Mouse (Mus musculus) liver, embryonic 13.5 days (tissue): Measurements from ENCODE around the gene Sh3bgrl2. TPM values are rescaled to one million over a fixed set of nuclear protein-coding genes. Genes with fewer than 3 reads are reported as not detected.

Experiments used
- ATAC-seq: fragments of 200-750 bp; cut with Nextera tagmentation; 2 replicates; pipeline ENCODE4 v1.8.0; 2017; ENCODE audit warnings: low read depth, mild to moderate bottlenecking, moderate number of reproducible peaks, moderate library complexity
- DNase-seq: peaks from one replicate; pipeline ENCODE4 v3.0.0; 2022
- H3K27ac ChIP-seq: fragments of 300-500 bp; sonication (generic); 2 replicates; pipeline ENCODE4 v1.5.1; 2015; ENCODE audit warnings: moderate library complexity, mild to moderate bottlenecking, inconsistent platforms
- H3K27me3 ChIP-seq: fragments of 300-500 bp; sonication (generic); 2 replicates; pipeline ENCODE4 v1.6.1; 2015; ENCODE audit warnings: mild to moderate bottlenecking, inconsistent platforms
- H3K36me3 ChIP-seq: fragments of 300-500 bp; sonication (generic); 2 replicates; pipeline ENCODE4 v1.6.1; 2015; ENCODE audit warnings: mild to moderate bottlenecking, inconsistent platforms
- H3K4me1 ChIP-seq: fragments of 300-500 bp; sonication (generic); replicated peaks from 2 replicates; pipeline ENCODE4 v1.6.1; 2015; ENCODE audit warnings: inconsistent platforms
- H3K4me2 ChIP-seq: fragments of 300-500 bp; sonication (generic); 2 replicates; pipeline ENCODE4 v1.6.1; 2015; ENCODE audit warnings: inconsistent platforms, mild to moderate bottlenecking, moderate library complexity
- H3K4me3 ChIP-seq: fragments of 300-500 bp; sonication (generic); replicated peaks from 2 replicates; pipeline ENCODE4 v1.5.1; 2015; ENCODE audit warnings: mild to moderate bottlenecking, inconsistent platforms
- H3K9ac ChIP-seq: fragments of 300-500 bp; sonication (generic); 2 replicates; pipeline ENCODE4 v1.6.1; 2015; ENCODE audit warnings: mild to moderate bottlenecking, inconsistent platforms
- H3K9me3 ChIP-seq: fragments of 300-500 bp; sonication (generic); replicated peaks from 2 replicates; pipeline ENCODE4 v1.6.1; 2016; ENCODE audit warnings: inconsistent platforms
- WGBS: fragments of 180-500 bp; shearing (Covaris S2); methylation state at CpG from one replicate; pipeline ENCODE4 v1.1.7; 2015; ENCODE audit not compliant: insufficient replicate concordance; 5-methylcytosine and 5-hydroxymethylcytosine counted together
- polyA plus RNA-seq: library from polyadenylated mRNA; unstranded; fragments of >200 nt; fragmentation: Nextera tagmentation; extraction: Ambion mirVana; gene quantifications from 2 replicates; pipeline ENCODE4 v1.2.1, GENCODE M21; 2015

The Sh3bgrl2 gene
- polyA plus RNA-seq, 1 experiment from 2014 or later: 9.6 TPM

GRCm38 (mm10) chr9:83540975-83541374, 7.2 kb upstream of the Sh3bgrl2 start:
- WGBS: 69% methylated on average over 3 of the region's 3 CpGs
- DNase-seq: no peak

GRCm38 (mm10) chr9:83545240-83545639, 2.9 kb upstream of the Sh3bgrl2 start:
- Histone ChIP-seq H3K9me3 (no peaks in the 10 kb centered on the region), H3K27me3 (peaks cover 22% of the 10 kb centered on the region), H3K4me1 (peaks cover 18% of the 10 kb centered on the region), H3K27ac (no peak overlapping the region; the same call in 1 of the 2 replicates), H3K9ac (no peak overlapping the region), H3K4me3 (no peak overlapping the region), H3K4me2 (no peak overlapping the region), H3K36me3 (no peaks in the 10 kb centered on the region)
- no peak for DNase-seq
- ATAC-seq: no peak

More at GRCm38 (mm10) chr9:83540975-83541374, 7.2 kb upstream of the Sh3bgrl2 start:
- Histone ChIP-seq H3K9me3 (no peaks in the 10 kb centered on the region), H3K4me1 (0 out of 2 replicates have a peak, but pooled peaks cover 6% of the 10 kb centered on the region), H3K4me2 (no peak overlapping the region), H3K9ac (no peak overlapping the region), H3K36me3 (no peaks in the 10 kb centered on the region), H3K27ac (no peak overlapping the region), H3K4me3 (no peak overlapping the region), H3K27me3 (no peaks in the 10 kb centered on the region)
- ATAC-seq: peak; percentile 43; the same call in 1 of the 2 replicates

- Histone ChIP-seq H3K4me3 (no peak overlapping the region), H3K9ac (no peak overlapping the region), H3K27me3 (peaks cover 22% of the 10 kb centered on the region), H3K4me1 (peaks cover 12% of the 10 kb centered on the region), H3K9me3 (no peaks in the 10 kb centered on the region), H3K27ac (no peak overlapping the region), H3K4me2 (no peak overlapping the region), H3K36me3 (no peaks in the 10 kb centered on the region)
- WGBS: 44% methylated on average over 7 of the region's 7 CpGs
- ATAC-seq (no peak), DNase-seq (no peak)
These were observed 1.8 kb upstream of the Sh3bgrl2 start for GRCm38 (mm10) chr9:83546316-83546715.

GRCm38 (mm10) chr9:83547229-83547628, 898 bp upstream of the Sh3bgrl2 start:
- H3K27ac ChIP-seq: no peak overlapping the region
- H3K9me3 ChIP-seq: no peaks in the 10 kb centered on the region
- H3K4me3 ChIP-seq: no peak overlapping the region
- H3K4me1 ChIP-seq: peaks cover 12% of the 10 kb centered on the region
- 67% methylated on average over 7 of the region's 7 CpGs for WGBS
- no peak for ATAC-seq
- H3K36me3 ChIP-seq: no peaks in the 10 kb centered on the region
- no peak overlapping the region for H3K9ac ChIP-seq
- H3K4me2 ChIP-seq: no peak overlapping the region
- DNase-seq: no peak
- H3K27me3 ChIP-seq: peaks cover 22% of the 10 kb centered on the region

GRCm38 (mm10) chr9:83549866-83550265, 1.7 kb downstream of the Sh3bgrl2 start:
- Histone ChIP-seq H3K27me3 (peaks cover 22% of the 10 kb centered on the region), H3K4me1 (peaks cover 12% of the 10 kb centered on the region), H3K4me2 (peak overlapping the region; percentile 4; the same call in 1 of the 2 replicates), H3K9me3 (no peaks in the 10 kb centered on the region), H3K9ac (no peak overlapping the region), H3K27ac (no peak overlapping the region), H3K36me3 (no peaks in the 10 kb centered on the region), H3K4me3 (no peak overlapping the region)
- DNase-seq (no peak), ATAC-seq (no peak)
- 66% methylated on average over 6 of the region's 6 CpGs for WGBS

GRCm38 (mm10) chr9:83551116-83551515, 3.0 kb downstream of the Sh3bgrl2 start:
- H3K9me3 ChIP-seq: no peaks in the 10 kb centered on the region
- H3K36me3 ChIP-seq: no peaks in the 10 kb centered on the region
- peaks cover 12% of the 10 kb centered on the region for H3K4me1 ChIP-seq
- ATAC-seq: no peak
- H3K27ac ChIP-seq: no peak overlapping the region
- WGBS: 68% methylated on average over 7 of the region's 7 CpGs
- no peak overlapping the region for H3K4me3 ChIP-seq
- peaks cover 22% of the 10 kb centered on the region for H3K27me3 ChIP-seq
- H3K9ac ChIP-seq: no peak overlapping the region
- no peak overlapping the region for H3K4me2 ChIP-seq
- no peak for DNase-seq

GRCm38 (mm10) chr9:83551632-83552031, 3.5 kb downstream of the Sh3bgrl2 start:
- Histone ChIP-seq H3K4me1 (peaks cover 12% of the 10 kb centered on the region), H3K9me3 (no peaks in the 10 kb centered on the region), H3K27ac (no peak overlapping the region), H3K4me2 (no peak overlapping the region), H3K36me3 (no peaks in the 10 kb centered on the region), H3K9ac (no peak overlapping the region), H3K4me3 (no peak overlapping the region), H3K27me3 (peaks cover 22% of the 10 kb centered on the region)
- ATAC-seq (no peak), DNase-seq (no peak)
- WGBS: 60% methylated on average over 6 of the region's 6 CpGs

- DNase-seq (no peak), ATAC-seq (no peak)
- no peaks in the 10 kb centered on the region for H3K27me3 ChIP-seq
- 62% methylated on average over 2 of the region's 2 CpGs for WGBS
- no peaks in the 10 kb centered on the region for H3K9me3 ChIP-seq
- no peak overlapping the region for H3K4me3 ChIP-seq
- H3K27ac ChIP-seq: no peak overlapping the region
- no peaks in the 10 kb centered on the region for H3K4me1 ChIP-seq
- H3K9ac ChIP-seq: no peak overlapping the region
- no peak overlapping the region for H3K4me2 ChIP-seq
- no peaks in the 10 kb centered on the region for H3K36me3 ChIP-seq
These were observed 7.5 kb downstream of the Sh3bgrl2 start for GRCm38 (mm10) chr9:83555580-83555979.

- no peak overlapping the region for H3K27ac ChIP-seq
- H3K9ac ChIP-seq: no peak overlapping the region
- WGBS: 33% methylated on average over 6 of the region's 6 CpGs
- no peaks in the 10 kb centered on the region for H3K36me3 ChIP-seq
- H3K4me2 ChIP-seq: no peak overlapping the region
- no peaks in the 10 kb centered on the region for H3K4me1 ChIP-seq
- ATAC-seq (no peak), DNase-seq (no peak)
- no peak overlapping the region for H3K4me3 ChIP-seq
- no peaks in the 10 kb centered on the region for H3K9me3 ChIP-seq
- no peaks in the 10 kb centered on the region for H3K27me3 ChIP-seq
These were observed 8.1 kb downstream of the Sh3bgrl2 start for GRCm38 (mm10) chr9:83556236-83556635.

- Histone ChIP-seq H3K36me3 (no peaks in the 10 kb centered on the region), H3K4me1 (no peaks in the 10 kb centered on the region), H3K27ac (no peak overlapping the region), H3K27me3 (no peaks in the 10 kb centered on the region), H3K4me2 (no peak overlapping the region), H3K9ac (no peak overlapping the region), H3K9me3 (no peaks in the 10 kb centered on the region), H3K4me3 (no peak overlapping the region)
- 56% methylated on average over 10 of the region's 10 CpGs for WGBS
- ATAC-seq (no peak), DNase-seq (no peak)
These were observed 8.9 kb downstream of the Sh3bgrl2 start for GRCm38 (mm10) chr9:83556780-83557771.

GRCm38 (mm10) chr9:83560670-83561069, 12.5 kb downstream of the Sh3bgrl2 start:
- Histone ChIP-seq H3K27ac (no peak overlapping the region), H3K27me3 (no peaks in the 10 kb centered on the region), H3K36me3 (no peaks in the 10 kb centered on the region), H3K9me3 (no peaks in the 10 kb centered on the region), H3K4me1 (peaks cover 4% of the 10 kb centered on the region; the same call in 1 of the 2 replicates), H3K9ac (no peak overlapping the region), H3K4me2 (no peak overlapping the region), H3K4me3 (no peak overlapping the region)
- DNase-seq (no peak), ATAC-seq (no peak)
- 50% methylated on average over 4 of the region's 4 CpGs for WGBS

GRCm38 (mm10) chr9:83562889-83563288, 14.8 kb downstream of the Sh3bgrl2 start:
- no peaks in the 10 kb centered on the region for H3K36me3 ChIP-seq
- DNase-seq (no peak), ATAC-seq (no peak)
- no peaks in the 10 kb centered on the region for H3K27me3 ChIP-seq
- no peaks in the 10 kb centered on the region for H3K9me3 ChIP-seq
- H3K4me2 ChIP-seq: no peak overlapping the region
- H3K4me1 ChIP-seq: peaks cover 12% of the 10 kb centered on the region
- no peak overlapping the region for H3K9ac ChIP-seq
- H3K27ac ChIP-seq: no peak overlapping the region
- H3K4me3 ChIP-seq: no peak overlapping the region
- WGBS: 72% methylated on average over 7 of the region's 7 CpGs
